Mouse (Mus musculus): ENCODE results near the gene Ttc9. TPM values are rescaled to one million over a fixed set of nuclear protein-coding genes. Genes with fewer than 3 reads are reported as not detected.

The Ttc9 gene
- polyA plus RNA-seq (2015; fragmentation: Nextera tagmentation; extraction: Ambion mirVana): 19.7 and 21.2 TPM in 2 replicates

DNA sequence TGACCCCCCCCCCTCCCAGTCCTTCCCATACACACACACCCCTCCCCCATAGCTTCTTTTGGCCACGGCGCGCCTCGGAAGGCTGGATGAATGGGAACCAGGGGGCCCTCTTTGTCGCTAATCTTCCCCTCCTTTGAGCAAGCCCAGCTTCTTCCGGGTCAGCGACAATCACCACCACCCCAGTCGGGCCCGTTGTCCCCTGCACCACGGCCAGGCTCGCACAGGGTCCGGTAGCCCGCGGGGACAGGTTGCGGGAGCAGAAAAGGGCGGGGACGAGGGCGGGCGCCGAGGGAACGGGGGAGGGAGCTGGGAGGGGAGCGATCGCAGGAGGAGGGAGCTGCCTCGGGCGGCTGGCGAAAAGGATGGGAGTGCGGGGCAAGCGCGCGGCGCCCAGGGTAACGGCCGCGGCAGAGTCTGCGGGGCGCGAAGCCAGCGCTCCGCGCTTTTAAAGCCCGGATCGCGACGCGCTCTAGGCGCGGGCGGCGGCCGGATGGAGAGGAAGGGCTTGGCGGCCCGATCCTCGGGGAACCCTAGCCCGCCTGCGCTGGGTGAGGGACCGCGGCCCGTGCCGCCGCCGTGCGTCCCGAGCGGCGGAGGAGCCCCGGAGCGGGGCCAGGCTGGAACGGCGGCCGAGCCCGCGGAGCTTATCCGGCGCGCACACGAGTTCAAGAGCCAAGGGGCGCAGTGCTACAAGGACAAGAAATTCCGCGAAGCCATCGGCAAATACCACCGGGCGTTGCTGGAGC is at the start of gene Ttc9:
Gene Ttc9 (plus strand): TSS at position 335 of the 746 bp plus-strand sequence.

DNA sequence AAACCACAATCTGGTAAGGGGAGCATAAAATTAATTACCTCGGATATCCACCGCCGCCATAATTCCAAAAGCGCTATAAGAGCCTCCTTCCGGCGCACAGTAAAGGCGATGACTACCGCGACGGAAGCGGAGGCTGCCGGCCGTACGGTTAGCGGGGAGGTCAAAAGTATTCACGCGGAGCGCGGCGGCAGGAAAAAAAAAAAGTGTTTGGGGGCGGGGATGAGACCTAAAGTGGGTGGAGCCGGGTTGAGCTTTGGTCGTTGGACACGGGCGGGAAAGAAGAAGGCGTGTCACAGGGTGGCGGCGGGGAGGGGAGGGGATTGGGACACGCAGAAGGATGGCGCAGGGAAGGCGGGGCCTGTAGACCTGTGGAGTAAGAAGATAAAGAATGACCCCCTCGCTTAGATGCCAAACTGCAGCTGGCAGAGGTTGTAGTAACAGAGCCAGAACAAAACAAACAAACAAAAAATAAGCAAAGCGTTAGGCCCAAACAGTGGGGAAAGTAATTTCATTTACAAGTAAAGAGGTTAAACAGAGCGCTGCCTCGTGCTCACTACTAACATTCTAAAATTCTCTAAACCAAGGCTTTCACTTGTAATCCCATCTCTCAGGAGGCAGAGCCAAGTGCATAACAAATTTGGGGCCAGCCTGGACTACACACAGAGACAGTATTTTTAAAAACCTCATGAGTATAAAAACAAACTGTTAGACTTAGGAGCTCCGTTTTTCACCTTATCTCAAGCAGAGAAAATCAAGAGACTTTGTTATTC is 36.0 kb upstream of the Ttc9 start, which contains the start of gene Med6:
Gene Med6 (minus strand): TSS at position 107 of the 770 bp plus-strand sequence.

Other genes with a start within 250 kb of the Ttc9 start
- 0.14 and 0.26 TPM in 2 replicates for gene Adam4, start 209.3 kb upstream of the Ttc9 start, polyA plus RNA-seq (2015; fragmentation: Nextera tagmentation; extraction: Ambion mirVana)
- 186 and 192 TPM in 2 replicates for gene Cox16, start 146.1 kb upstream of the Ttc9 start, polyA plus RNA-seq (2015; fragmentation: Nextera tagmentation; extraction: Ambion mirVana)
- gene Gm20498, start 98.3 kb upstream of the Ttc9 start, polyA plus RNA-seq (2015; fragmentation: Nextera tagmentation; extraction: Ambion mirVana): 21.6 TPM in 2 replicates
- 18.8 and 21.1 TPM in 2 replicates for gene Synj2bp, start 98.3 kb upstream of the Ttc9 start, polyA plus RNA-seq (2015; fragmentation: Nextera tagmentation; extraction: Ambion mirVana)
- 0.06 TPM in 1 of 2 replicates, not detected in the other for gene Adam21, start 62.8 kb upstream of the Ttc9 start, polyA plus RNA-seq (2015; fragmentation: Nextera tagmentation; extraction: Ambion mirVana)
- 33.4 and 33.6 TPM in 2 replicates for gene Med6, start 36.2 kb upstream of the Ttc9 start, polyA plus RNA-seq (2015; fragmentation: Nextera tagmentation; extraction: Ambion mirVana)
- 0.11 and 0.12 TPM in 2 replicates for gene Map3k9, start 149.9 kb downstream of the Ttc9 start, polyA plus RNA-seq (2015; fragmentation: Nextera tagmentation; extraction: Ambion mirVana)
- gene Pcnx, start 228.8 kb downstream of the Ttc9 start, polyA plus RNA-seq (2015; fragmentation: Nextera tagmentation; extraction: Ambion mirVana): 6.2 and 6.3 TPM in 2 replicates